Mouse (Mus musculus) CH12.LX (cell line): Measurements from ENCODE around the gene Inpp5e.

Source experiments
- BHLHE40 ChIP-seq: IDR thresholded peaks from 2 replicates; pipeline ENCODE4 v1.6.1; 2011; ENCODE audit warnings: mild to moderate bottlenecking, low read depth, low read length, improper control_type of control experiment
- EP300 ChIP-seq: IDR thresholded peaks from 2 replicates; pipeline ENCODE4 v1.6.1; 2011; ENCODE audit warnings: low read length, improper control_type of control experiment
- KAT2A ChIP-seq: IDR thresholded peaks from 2 replicates; pipeline ENCODE4 v1.6.1; 2012; ENCODE audit warnings: low read length, improper control_type of control experiment, inconsistent platforms; ENCODE audit not compliant: insufficient replicate concordance
- MAFK ChIP-seq: IDR thresholded peaks from 2 replicates; pipeline ENCODE4 v1.6.1; 2011; ENCODE audit warnings: low read length, improper control_type of control experiment; ENCODE audit not compliant: insufficient replicate concordance
- NRF1 ChIP-seq: IDR thresholded peaks from 2 replicates; pipeline ENCODE4 v1.6.1; 2014; ENCODE audit warnings: low read depth, mild to moderate bottlenecking, inconsistent platforms, low read length, improper control_type of control experiment, moderate library complexity
- PAX5 ChIP-seq: IDR thresholded peaks from 2 replicates; pipeline ENCODE4 v1.6.1; 2012; ENCODE audit warnings: low read length, inconsistent platforms, mixed read lengths
- POLR2A ChIP-seq: IDR thresholded peaks from 2 replicates; pipeline ENCODE4 v1.6.1; 2011; ENCODE audit warnings: low read depth, mild to moderate bottlenecking, improper control_type of control experiment, low read length
- TBP ChIP-seq: conservative IDR thresholded peaks from 2 replicates; pipeline ENCODE4 v1.6.1; 2011; ENCODE audit warnings: low read depth, low read length, improper control_type of control experiment
- USF1 ChIP-seq: IDR thresholded peaks from 2 replicates; pipeline ENCODE4 v1.6.1; 2014; ENCODE audit warnings: low read depth, mild to moderate bottlenecking, inconsistent platforms, low read length, improper control_type of control experiment
- ZC3H11A ChIP-seq: IDR thresholded peaks from 2 replicates; pipeline ENCODE4 v1.6.1; 2012; ENCODE audit warnings: low read depth, mild to moderate bottlenecking, inconsistent platforms, low read length, improper control_type of control experiment

DNA sequence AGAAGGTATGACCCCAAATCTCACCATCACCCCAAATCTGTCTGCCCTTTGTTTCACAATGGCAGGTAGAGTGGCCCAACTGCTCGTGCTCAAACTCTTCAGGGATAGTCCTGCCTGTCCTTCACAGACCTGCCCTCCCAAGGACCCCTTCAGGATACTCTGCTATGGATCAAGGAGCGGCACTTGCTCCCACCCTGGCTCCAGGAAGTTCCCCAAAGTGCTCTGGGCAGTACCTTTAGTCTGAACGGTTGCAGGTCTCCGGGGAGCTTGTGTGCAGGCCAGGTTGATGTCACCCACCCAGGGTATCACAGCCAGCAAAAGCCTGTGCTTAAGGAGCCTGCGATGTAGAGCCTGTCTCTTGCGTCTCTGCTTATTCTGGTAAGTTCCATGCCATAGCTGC, 41.1 kb downstream of the Inpp5e start:
- no peak for TF ChIP-seq USF1
- TF ChIP-seq NRF1 = no peak
- TF ChIP-seq EP300 = no peak
- no peak for TF ChIP-seq POLR2A
- no peak for TF ChIP-seq KAT2A
- TF ChIP-seq PAX5 = no peak
- no peak for TF ChIP-seq MAFK
- no peak for TF ChIP-seq TBP
- no peak for TF ChIP-seq ZC3H11A
- no peak for TF ChIP-seq BHLHE40
